Mouse (Mus musculus) E14TG2a.4 (cell line): Measurements from ENCODE around the gene Cdhr2.

Source experiments
- H3K27me3 ChIP-seq: 2 replicates; pipeline ENCODE4 v1.6.1; 2014; ENCODE audit warnings: low read length, control low read depth; ENCODE audit not compliant: insufficient read depth
- H3K36me3 ChIP-seq: 2 replicates; pipeline ENCODE4 v1.6.1; 2014; ENCODE audit warnings: low read length, control low read depth; ENCODE audit not compliant: insufficient read depth
- H3K4me1 ChIP-seq: replicated peaks from 2 replicates; pipeline ENCODE4 v1.6.1; 2014; ENCODE audit warnings: low read depth, low read length, control low read depth
- H3K4me3 ChIP-seq: replicated peaks from 2 replicates; pipeline ENCODE4 v1.5.1; 2014; ENCODE audit warnings: mild to moderate bottlenecking, low read length
- H3K9me3 ChIP-seq: 2 replicates; pipeline ENCODE4 v1.6.1; 2014; ENCODE audit warnings: low read length, control low read depth
- CTCF ChIP-seq: conservative IDR thresholded peaks from 2 replicates; pipeline ENCODE4 v1.5.1; 2014; ENCODE audit warnings: low read length
- NANOG ChIP-seq: IDR thresholded peaks from 2 replicates; pipeline ENCODE4 v1.6.1; 2014; ENCODE audit warnings: borderline replicate concordance, low read length, mixed read lengths
- POU5F1 ChIP-seq: IDR thresholded peaks from 2 replicates; pipeline ENCODE4 v1.6.1; 2014; ENCODE audit warnings: low read length, borderline replicate concordance

Cdhr2 gene

DNA sequence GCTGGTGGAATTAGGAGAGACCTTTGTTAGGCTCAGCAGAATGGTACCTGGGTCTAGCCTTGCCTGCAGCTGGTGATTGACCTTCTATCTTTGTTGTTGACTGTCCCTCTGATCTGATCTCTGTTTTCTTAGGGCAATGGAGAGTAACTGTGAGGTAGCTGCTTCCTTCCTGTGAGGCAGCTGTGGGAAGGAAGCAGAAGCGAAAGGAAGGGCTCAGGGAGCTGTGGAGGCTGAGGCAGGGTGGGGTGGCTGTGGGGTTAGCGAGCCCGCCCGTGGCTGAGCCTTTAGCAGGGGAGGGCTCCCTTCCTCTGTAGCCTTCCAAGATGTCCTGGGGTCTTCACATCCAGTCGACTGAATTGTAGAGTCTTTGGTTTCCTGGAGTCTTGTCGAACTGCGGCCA, 1.2 kb downstream of the Cdhr2 start:
- Histone ChIP-seq H3K4me3 (no peak overlapping the region), H3K4me1 (peaks cover 18% of the 10 kb centered on the region), H3K9me3 (no peaks in the 10 kb centered on the region), H3K27me3 (peaks cover 7% of the 10 kb centered on the region), H3K36me3 (no peaks in the 10 kb centered on the region)
- no peak for TF ChIP-seq POU5F1
- no peak for TF ChIP-seq CTCF
- no peak for TF ChIP-seq NANOG

DNA sequence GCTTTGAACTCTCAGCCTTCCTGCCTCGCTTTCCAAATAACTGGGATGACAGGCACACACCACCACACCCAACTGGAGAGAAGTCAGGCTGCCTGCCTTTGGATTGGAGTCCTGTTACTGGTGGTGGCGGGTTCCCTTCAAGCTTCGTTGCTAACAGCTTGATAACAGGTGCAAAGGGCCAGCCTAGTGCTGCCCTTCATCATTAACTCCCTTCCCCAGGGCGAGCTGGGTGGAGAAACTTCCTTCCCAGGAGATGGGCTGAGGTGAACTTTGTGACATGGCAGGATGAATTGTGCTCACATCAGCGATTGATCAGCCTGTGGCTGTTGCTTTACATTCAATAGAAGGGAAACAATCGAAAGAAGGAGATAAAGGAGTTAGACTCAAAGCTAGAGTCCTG, 3.6 kb downstream of the Cdhr2 start:
- no peak for TF ChIP-seq CTCF
- TF ChIP-seq POU5F1 = no peak
- no peak for TF ChIP-seq NANOG
- H3K4me3 ChIP-seq = no peak overlapping the region
- H3K4me1 ChIP-seq = peaks cover 27% of the 10 kb centered on the region
- no peaks in the 10 kb centered on the region for H3K36me3 ChIP-seq
- no peaks in the 10 kb centered on the region for H3K9me3 ChIP-seq
- peaks cover 7% of the 10 kb centered on the region for H3K27me3 ChIP-seq

DNA sequence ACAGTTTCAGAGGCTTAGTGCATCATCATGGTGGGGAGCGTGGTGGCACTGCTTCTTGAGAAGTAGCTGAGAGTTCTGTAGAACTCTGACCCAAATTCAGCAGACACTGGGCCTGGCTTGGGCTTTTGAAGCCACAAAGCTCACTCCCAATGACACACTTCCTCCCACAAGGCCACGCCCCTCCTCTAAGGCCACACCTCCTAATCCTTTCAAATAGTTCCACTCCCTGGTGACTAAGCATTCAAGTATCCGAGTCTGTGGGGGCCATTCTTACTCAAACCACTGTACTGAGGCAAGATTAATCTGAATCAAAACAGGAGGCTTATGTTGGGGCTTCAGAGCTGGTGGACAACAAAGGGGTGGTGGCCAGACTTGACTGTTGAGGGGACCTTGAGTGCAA, 9.6 kb downstream of the Cdhr2 start:
- TF ChIP-seq CTCF = no peak
- Histone ChIP-seq H3K9me3 (peaks cover 10% of the 10 kb centered on the region), H3K4me3 (no peak overlapping the region), H3K36me3 (no peaks in the 10 kb centered on the region), H3K27me3 (peaks cover 9% of the 10 kb centered on the region), H3K4me1 (peaks cover 13% of the 10 kb centered on the region)

DNA sequence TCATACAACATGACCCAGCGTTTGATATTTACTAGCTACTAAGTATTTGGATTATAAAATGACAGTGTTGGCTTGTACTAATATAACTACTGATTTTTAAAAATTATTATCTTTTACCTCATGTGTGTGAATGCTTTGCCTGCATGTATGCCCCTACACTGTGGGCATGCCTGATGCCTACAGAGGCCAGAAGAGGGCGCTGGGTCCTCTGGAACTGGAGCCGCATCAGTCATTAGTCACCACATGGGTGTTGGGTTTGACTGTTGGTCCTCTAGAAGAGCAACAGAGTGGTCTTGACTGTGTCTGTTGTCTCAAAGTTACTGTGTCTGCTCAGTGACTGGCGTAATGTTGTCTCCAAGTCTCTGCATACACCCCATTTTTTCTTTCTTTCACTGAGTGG, 13.1 kb downstream of the Cdhr2 start:
- Histone ChIP-seq H3K4me1 (peaks cover 23% of the 10 kb centered on the region), H3K9me3 (peaks cover 10% of the 10 kb centered on the region), H3K36me3 (no peaks in the 10 kb centered on the region), H3K27me3 (peaks cover 23% of the 10 kb centered on the region), H3K4me3 (no peak overlapping the region)
- TF ChIP-seq NANOG = no peak
- TF ChIP-seq CTCF = peak; percentile 65

DNA sequence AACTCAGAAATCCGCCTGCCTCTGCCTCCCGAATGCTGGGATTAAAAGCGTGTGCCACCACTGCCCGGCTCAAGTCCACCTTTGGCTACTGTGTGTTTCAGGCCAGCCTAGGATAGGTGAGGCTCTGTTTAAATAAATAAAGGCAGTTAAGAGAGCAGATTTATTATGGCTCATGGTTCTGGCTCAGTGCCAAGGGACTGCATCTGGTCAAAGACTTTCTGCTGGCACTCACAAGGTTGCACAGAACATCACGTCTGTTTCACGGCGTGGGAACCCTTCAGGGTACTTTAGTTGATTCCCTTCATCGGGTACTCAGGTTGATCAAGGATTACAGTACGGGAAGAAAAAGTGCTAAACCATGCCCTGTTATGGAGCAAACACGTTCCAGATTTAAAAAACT, 13.7 kb downstream of the Cdhr2 start:
- H3K36me3 ChIP-seq = no peaks in the 10 kb centered on the region
- TF ChIP-seq POU5F1 (no peak), NANOG (no peak), CTCF (no peak)
- no peak overlapping the region for H3K4me3 ChIP-seq
- peaks cover 23% of the 10 kb centered on the region for H3K27me3 ChIP-seq
- peaks cover 10% of the 10 kb centered on the region for H3K9me3 ChIP-seq
- peaks cover 20% of the 10 kb centered on the region for H3K4me1 ChIP-seq

DNA sequence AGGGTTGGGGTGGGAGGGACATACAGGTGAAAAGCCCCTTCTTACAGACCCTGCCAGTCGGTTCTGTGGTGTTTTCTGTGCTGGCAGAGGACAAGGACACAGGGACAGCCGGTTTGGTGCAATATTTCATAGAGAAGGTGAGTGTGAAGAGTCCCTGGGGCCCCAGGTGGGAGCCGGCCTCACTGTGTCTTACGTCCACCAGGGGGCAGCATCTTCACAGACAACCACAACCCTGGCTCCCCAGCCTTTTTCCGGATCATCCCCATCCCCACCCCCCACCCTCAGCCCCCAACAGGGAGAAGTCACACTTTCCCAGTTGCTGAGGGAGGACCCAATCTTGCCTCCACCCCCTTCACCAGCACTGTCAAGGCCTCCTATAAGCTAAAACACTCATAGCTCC, 15.7 kb downstream of the Cdhr2 start:
- Histone ChIP-seq H3K4me1 (peaks cover 29% of the 10 kb centered on the region), H3K36me3 (no peaks in the 10 kb centered on the region), H3K4me3 (no peak overlapping the region), H3K27me3 (peaks cover 22% of the 10 kb centered on the region), H3K9me3 (no peaks in the 10 kb centered on the region)
- no peak for TF ChIP-seq NANOG
- TF ChIP-seq CTCF = peak; percentile 52

DNA sequence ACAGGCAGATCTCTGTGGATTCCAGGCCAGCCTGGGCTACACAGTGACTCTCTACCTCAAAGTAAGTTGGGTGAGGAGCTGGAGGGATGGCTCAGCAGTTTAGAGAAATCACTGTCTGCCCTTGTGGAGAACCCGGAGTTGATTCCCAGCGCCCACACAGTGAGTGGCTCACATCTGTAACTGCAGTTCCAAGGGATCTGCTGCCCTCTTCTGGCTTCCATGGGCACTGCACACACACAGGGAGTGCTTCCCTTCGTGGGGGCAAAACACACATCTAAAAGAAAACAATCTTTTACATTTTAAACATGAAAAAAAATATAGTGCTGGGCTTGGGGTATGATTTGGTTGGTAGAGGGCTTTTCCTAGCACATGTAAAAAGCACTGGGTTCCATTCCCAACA, 21.9 kb downstream of the Cdhr2 start:
- H3K36me3 ChIP-seq = no peaks in the 10 kb centered on the region
- H3K4me1 ChIP-seq = peaks cover 14% of the 10 kb centered on the region
- H3K27me3 ChIP-seq = peaks cover 12% of the 10 kb centered on the region; the same call in 1 of the 2 replicates
- peak; percentile 83 for TF ChIP-seq CTCF
- TF ChIP-seq NANOG = no peak
- peaks cover 6% of the 10 kb centered on the region for H3K9me3 ChIP-seq
- no peak overlapping the region for H3K4me3 ChIP-seq

DNA sequence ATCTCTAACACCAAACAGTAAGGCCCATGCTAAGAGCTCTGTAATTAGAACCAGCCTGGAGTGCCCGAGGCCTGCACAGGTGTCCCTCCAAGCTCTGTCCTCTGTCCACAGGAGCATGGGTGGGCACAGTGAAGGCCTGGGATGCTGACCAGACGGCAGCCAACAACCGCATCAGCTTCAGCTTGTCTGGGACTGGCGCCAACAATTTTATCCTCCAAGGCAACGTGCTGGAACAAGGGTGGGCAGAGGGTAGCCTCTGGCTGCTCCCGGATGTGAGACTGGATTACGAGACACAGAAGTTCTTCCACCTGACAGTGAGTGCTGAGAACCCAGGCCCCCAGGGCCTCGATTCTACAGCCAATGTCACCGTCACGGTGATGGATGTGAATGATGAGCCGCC, 24.9 kb downstream of the Cdhr2 start:
- TF ChIP-seq POU5F1 (no peak), CTCF (no peak), NANOG (no peak)
- H3K9me3 ChIP-seq = peaks cover 6% of the 10 kb centered on the region
- peaks cover 9% of the 10 kb centered on the region; the same call in 1 of the 2 replicates for H3K27me3 ChIP-seq
- H3K4me1 ChIP-seq = peaks cover 4% of the 10 kb centered on the region; the same call in 1 of the 2 replicates
- no peaks in the 10 kb centered on the region for H3K36me3 ChIP-seq
- H3K4me3 ChIP-seq = no peak overlapping the region

DNA sequence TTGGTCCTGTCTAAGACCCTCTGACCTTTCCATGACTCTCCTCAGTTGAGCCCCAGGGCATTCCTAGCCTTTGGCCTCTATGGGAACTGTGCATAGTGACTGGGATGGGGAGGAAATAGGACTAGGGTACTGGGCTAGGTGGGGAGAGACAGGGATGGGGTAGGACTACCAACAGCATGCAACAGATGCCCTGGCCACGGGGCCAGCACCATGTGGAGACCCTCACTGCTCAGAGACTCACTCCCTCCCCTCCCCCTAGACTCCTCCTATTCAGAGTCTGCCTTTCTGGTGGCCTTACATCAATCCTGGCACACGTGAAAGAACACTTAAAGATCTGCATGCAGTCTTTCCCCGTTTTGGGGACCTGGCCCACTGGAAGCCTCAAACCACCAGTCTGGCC, 35.7 kb downstream of the Cdhr2 start:
- TF ChIP-seq CTCF (no peak), NANOG (no peak), POU5F1 (no peak)
- peak overlapping the region; percentile 79 for H3K4me3 ChIP-seq
- peaks cover 15% of the 10 kb centered on the region for H3K4me1 ChIP-seq
- H3K27me3 ChIP-seq = peaks cover 74% of the 10 kb centered on the region
- H3K9me3 ChIP-seq = no peaks in the 10 kb centered on the region
- H3K36me3 ChIP-seq = no peaks in the 10 kb centered on the region
